Mouse (Mus musculus): ENCODE data around the gene Dhdds.

DNA sequence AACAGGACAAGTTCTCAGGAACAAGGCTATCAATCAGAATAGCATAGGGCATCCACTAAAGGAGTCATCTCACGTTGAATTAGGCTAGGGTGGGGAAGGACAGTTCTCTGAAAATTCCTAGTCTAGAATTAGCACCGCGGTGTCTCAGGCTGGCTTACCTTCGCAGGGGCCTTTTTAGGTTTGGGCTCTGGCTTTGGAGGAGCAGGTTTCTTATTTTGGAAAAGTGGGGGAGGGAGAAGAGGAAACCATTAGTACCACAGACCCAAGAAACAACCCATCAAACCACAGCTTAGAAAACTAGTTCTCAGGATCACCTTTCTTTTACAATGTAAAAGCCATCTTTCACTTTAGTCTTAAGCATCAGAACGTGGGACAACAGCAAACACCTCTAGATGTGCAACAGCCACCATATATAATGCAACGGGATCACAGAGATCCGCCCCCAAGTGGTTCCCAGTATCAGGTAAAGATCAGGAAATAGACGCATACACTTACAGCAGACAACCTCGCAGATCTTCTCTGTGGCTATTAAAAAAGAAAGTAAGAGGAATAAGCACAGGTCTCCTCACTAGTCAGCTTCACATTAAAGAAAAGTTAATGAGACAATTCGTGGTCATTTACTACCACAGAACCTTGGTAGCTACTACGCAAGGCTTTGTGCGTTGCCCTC lies 34.3 kb downstream of the Dhdds start:
- TF ChIP-seq POLR2A (IDR thresholded peaks at IDR 0.05; ENCODE audit: borderline replicate concordance, control insufficient read depth, low read depth, low read length), result no peak
- no peak for TF ChIP-seq CTCF (IDR thresholded peaks at IDR 0.05; ENCODE audit: control insufficient read depth, insufficient read depth, low read length)
